Mouse (Mus musculus): ENCODE results near the gene Speer4d.
"Not testable (repeated sequence)": the region's sequence is repeated elsewhere in the genome, so short reads cannot be mapped to it uniquely, and the experiment has no call there.

Gene Speer4d

DNA sequence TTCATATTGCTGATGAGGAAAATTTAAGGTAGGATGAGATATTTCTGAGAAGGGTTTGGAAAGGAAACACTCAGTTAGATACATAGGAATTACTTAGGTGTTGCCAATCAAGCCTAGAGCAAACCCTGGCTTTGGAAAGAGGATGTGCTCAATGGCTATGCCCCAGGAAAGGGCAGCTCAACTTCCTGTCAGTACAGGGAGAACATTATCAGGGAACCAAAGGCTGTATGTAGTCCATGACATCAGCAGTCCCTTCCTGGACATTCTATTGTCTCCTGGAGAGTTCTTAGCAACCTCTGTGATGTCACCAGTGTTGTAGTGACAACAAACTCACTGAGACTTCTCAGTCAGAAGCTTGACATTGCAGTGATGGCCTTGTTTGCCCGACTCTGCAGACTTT, at the start of gene Speer4d:
Gene Speer4d (plus strand): TSS at position 301 of the 400 bp plus-strand sequence.
- not testable (repeated sequence) for DNase-seq

DNA sequence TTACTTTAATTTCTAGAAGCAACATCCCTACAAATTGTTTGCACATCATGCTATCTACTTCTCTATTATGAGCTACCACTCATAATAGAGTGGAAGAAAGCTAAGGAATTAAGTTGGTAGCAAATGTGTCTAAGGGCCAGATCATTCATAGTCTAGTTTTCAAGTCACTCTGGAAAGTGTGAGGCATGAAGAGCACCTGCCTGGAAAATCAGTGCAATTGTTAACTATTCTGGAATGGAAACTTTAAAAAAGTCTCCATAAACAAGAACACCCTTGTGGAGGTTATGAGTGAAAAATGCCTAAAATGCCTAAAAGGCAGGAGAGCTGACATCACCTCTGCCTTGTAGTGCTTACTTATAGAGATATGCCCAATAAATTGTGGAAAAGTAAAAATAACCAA, 45.1 kb upstream of the Speer4d start:
- DNase-seq = not testable (repeated sequence)

DNA sequence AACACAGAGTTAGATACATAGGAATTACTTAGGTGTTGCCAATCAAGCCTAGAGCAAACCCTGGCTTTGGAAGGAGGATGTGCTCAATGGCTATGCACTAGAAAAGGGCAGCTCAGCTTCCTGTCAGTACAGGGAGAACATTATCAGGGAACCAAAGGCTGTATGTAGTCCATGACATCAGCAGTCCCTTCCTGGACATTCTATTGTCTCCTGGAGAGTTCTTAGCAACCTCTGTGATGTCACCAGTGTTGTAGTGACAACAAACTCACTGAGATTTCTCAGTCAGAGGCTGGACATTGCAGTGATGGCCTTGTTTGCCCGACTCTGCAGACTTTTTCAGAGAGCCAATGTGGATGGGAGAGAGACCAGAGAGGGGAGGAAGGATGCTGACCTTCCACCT, 41.8 kb upstream of the Speer4d start, which contains the start of gene Gm21083:
Gene Gm21083 (plus strand): TSS at position 301 of the 400 bp plus-strand sequence.
- DNase-seq = not testable (repeated sequence)

DNA sequence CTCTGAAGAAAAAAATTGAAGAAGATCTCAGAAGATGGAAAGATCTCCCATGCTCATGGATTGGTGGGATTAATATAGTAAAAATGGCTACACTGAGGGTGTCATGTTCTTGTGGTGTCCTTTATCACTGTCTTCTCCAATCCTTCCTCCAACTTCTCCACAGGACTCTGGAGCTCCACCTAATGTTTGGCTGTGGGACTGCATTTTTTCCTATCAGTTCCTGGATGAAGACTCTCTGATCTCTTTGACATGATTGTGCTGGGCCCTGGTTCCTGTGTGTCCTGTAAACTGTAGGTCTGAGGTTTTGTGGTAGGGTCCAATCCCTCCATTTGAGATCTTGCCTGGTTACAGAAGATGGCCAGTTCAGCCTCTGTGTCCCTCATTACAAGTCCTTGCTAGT, 32.5 kb upstream of the Speer4d start:
- DNase-seq = peak; percentile 5 to 12

DNA sequence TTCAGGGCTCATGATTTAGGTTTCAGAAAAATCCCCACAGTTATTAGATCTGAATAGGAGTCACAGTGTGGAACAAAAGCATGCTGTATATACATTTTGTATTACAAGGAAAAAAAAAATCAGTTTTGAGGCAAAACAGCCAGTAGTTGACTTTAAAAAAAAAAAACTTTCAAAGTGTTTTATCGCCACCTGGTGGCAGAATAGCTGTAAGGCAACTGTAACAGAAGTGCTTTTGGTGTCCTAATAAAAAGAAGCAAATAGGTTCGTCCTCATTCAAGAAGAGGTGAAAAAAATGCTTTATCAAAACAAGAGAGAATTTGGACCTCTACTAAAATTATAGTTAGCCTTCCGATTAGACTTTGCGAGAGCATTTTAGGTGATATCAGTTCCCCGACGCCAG, 30.6 kb upstream of the Speer4d start:
- DNase-seq = not testable (repeated sequence)

DNA sequence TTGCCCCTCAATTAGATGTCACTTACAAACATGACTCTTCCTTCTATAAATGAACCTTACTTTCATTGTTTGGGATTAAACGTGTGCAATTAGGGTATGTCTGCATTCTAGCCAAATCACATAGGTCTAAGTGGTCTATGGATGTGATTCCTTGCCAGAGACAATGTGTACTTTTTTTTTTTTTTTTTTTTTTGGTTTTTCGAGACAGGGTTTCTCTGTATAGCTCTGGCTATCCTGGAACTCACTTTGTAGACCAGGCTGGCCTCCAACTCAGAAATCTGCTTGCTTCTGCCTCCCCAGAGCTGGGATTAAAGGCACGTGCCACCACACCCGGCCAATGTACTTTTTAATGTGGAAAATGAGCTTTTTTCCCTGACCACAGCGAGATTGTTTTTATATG, 28.2 kb upstream of the Speer4d start:
- not testable (repeated sequence) for DNase-seq

DNA sequence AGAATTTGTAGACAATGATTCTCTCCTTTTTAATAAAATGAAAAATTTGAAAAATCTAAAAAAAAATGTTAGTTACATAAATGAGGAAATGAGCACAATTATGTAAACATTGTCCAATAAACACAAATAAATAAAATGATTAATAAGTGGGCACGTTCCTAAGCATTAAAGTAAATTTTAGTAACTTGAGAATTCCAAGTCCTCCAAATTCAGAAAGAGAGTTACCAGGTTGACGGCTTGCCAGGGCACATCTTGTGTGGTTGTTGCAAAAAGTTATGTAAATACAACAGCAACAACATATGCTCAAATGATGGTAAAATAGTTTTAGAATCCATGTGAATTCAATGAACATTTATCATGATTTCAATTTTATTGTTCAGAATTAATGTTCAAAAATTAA, 27.3 kb upstream of the Speer4d start:
- DNase-seq = not testable (repeated sequence)

DNA sequence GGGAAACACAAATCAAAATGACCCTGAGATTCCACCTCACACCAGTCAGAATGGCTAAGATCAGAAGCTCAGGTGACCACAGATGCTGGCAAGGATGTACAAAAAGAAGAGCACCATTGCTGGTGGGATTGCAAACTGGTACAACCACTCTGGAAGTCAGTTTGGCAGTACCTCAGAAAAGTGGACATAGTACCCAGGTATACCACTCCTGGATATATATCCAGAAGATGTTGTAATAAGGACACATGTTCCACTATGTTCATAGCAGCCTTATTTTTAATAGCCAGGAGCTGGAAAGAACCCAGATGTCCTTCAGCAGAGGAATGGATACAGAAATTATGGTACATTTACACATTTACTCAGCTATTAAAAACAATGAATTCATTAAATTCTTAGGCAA, 20.0 kb upstream of the Speer4d start:
- not testable (repeated sequence) for DNase-seq

DNA sequence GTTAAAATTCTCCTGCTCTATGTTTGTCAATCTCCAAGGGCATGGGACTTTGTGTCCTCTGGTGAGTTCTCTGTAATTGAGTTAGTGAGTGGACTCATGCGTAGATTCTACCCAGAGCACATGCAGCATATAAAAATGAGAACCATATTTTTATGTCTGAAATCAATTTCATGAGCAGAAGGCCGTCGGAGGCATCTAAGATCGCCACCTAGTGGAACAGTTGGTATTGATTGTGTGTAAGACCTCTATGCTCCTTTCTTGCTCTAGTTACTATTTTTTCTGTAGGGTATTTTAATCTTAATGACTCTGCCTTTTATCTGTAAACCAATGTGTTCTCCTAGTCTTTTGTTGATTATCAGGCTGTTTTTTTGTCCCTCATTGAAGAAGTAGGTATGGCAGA, 18.5 kb upstream of the Speer4d start:
- DNase-seq = not testable (repeated sequence)

DNA sequence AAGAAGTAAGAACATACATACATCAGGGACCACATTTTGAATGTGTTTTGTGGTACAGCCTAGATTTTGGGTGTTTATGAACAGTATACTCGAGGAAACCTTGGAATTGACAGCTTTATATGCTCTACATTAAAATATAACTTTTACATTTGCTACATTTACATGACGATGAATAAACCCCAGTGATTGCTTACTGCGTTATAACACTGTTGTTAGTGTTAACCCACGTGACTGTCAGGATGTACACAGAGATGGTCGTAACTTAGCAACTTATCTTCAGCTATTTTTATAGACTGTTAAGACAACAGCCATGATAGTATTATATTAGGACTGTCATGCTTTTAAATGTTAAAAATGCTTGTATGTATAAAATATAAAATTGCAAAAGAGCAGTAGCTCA, 17.4 kb upstream of the Speer4d start:
- not testable (repeated sequence) for DNase-seq

DNA sequence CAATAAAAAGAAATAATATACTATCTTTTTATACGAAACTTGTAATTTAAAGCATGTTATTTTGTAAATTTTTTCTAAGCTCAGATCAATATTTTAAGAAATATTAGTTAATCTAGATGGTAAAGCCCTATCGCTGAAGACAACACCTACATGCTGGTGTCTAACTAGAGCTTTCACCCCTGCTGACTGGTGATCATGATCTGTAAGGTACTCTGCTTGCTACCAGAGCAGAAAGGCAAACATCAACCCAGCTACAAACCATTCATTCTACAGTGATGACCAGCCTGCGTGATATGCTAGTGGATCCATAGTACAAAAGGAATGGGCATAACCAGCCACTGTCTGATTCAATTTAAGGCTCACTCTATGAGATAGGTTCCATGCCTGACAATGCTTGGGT, 16.9 kb upstream of the Speer4d start:
- DNase-seq = not testable (repeated sequence)

DNA sequence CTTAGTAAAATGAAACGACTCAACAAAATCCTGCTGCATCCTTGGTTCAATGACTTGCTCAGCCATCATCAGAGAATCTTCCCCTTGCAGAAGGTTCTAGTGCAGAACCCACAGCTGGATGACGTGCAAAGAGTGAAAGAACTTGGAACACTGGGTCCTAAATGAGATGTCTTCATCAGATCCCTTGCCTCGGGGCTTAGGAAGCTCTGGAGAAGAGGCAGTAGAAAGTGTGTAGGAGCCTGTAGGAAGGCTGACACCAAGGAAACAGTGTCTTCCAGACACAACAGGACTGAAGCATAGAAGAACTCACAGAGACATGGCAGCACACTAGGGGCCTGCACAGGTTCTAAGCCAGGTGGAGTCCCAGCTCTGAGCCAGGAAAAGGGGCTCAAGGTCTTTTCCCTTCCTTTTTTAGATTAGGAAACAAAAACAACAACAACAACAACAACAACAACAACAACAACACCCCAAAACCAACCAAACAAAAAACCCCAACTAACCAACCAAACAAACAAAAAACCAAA, 16.4 kb upstream of the Speer4d start:
- DNase-seq = not testable (repeated sequence)

DNA sequence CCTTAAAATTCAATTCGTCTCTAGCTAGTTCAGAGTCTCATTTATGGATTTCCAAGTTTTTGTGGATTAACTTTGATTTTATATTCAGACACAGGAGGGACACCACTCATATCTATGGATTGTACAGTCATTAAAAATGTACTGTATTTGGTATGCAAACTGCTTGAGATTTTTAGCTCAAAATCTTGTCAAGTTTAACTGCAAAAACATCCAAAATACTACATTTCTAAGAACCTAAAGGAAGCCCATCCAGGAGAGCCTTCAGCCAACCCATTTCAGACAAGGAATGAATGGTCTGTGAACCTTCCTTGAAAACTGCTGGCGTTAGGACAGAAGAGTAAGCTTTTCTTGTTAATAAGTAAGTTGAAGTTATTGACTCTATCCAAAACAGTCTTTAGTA, 15.9 kb upstream of the Speer4d start:
- DNase-seq = not testable (repeated sequence)

DNA sequence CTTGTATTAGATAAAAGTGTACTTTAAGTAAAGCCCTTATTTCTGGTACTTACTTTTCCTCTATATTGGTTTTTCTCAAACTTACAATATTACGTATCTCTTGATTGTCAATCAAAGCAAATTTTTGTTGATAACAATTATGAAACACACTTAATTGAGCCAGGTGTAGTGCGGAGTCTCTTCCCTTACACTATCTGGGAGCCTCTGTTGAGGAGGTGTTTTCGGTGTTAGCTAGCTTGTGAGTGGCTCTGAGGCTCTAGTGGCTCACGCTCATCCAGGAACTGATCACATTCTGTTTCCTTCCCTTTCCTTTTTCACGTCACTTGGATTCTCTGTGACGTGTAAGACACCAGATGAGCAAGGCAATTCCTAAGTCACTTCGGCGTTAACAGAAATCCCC, 15.3 kb upstream of the Speer4d start:
- DNase-seq = not testable (repeated sequence)

DNA sequence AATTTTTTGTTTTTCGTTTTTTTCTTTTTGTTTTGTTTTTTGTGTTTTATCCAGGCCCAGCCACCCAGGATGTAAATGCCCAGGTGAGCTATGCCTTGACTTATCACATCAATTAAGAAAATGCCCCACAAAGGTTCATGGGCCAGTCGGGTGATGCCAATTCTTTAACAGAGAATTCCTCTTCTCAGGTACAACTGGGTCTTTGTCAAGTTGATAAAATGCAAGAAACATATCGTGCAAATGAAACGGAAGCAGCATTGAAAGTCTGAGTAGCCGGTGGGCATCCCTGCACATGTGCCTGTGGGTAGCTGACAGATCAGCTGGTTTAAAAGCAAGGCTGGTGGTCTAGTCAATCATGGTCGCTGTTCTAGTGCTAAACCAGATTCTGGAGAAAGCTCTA, 12.2 kb upstream of the Speer4d start:
- not testable (repeated sequence) for DNase-seq

DNA sequence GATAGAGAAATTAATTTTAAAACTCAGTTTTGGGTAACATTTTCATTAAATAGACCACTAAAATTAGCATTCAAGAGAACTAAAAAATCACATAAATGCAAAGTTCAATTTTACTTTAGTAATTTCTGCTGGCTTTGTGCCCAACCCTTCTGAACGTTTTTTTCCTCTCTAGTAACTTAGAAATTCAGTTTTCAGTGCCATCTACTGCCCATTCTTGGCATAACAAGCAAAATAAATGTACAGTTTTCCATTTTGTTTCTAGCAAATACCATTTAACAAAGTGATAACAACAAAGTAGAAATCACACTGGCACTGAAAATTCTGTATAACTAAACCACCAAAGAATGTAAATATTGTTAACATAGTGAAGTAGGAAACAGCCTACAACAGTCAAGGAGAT, 8.2 kb upstream of the Speer4d start:
- not testable (repeated sequence) for DNase-seq

DNA sequence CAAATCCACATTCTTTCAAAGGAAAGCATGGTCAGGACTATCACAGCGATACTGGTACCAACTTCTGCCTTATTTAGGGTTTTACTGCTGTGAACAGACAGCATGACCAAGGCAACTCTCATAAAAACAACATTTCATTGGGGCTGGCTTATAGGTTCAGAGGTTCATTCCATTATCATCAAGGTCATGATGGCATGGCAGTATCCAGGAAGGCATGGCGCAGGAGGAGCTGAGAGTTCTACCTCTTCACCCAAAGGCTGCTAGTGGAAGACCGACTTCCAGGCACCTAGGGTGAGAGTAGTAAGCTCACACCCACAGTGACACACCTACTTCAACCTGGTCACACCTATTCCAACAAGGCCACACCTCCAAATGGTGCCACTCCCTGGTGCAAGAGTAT, 2.7 kb upstream of the Speer4d start:
- not testable (repeated sequence) for DNase-seq

DNA sequence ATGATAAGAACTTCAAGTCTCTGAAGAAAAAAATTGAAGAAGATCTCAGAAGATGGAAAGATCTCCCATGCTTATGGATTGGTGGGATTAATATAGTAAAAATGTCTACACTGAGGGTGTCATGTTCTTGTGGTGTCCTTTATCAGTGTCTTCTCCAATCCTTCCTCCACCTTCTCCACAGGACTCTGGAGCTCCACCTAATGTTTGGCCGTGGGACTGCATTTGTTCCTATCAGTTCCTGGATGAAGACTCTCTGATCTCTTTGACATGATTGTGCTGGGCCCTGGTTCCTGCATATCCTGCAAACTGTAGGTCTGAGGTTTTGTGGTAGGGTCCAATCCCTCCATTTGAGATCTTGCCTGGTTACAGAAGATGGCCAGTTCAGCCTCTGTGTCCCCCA, 9.3 kb downstream of the Speer4d start:
- DNase-seq = peak in 1 of 2 experiments; percentile 20

DNA sequence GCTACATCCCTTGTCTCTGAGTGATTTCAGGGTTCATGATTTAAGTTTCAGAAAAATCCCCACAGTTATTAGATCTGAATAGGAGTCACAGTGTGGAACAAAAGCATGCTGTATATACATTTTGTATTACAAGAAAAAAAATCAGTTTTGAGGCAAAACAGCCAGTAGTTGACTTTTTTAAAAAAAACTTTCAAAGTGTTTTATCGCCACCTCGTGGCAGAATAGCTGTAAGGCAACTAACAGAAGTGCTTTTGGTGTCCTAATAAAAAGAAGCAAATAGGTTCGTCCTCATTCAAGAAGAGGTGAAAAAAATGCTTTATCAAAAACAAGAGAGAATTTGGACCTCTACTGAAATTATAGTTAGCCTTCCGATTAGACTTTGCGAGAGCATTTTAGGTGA, 11.2 kb downstream of the Speer4d start:
- DNase-seq = not testable (repeated sequence)

DNA sequence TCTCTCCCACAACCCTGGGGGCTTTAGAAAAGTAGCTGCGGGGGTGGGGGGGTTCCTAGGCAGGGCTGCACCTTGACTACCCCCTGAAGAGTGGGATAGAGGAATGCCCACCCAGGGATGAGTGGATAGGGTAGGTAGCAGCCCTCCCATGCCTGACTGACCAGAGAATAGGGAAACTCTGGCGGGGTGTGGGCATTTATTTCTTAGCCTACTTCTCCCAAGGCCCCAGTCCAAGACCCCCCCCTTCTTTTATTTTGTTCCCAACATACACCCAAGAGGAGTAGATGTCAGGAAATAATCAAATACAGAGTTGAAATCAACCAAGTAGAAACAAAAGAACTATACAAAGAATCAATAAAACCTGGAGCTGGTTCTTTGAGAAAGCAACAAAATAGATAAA, 18.8 kb downstream of the Speer4d start:
- not testable (repeated sequence) for DNase-seq

DNA sequence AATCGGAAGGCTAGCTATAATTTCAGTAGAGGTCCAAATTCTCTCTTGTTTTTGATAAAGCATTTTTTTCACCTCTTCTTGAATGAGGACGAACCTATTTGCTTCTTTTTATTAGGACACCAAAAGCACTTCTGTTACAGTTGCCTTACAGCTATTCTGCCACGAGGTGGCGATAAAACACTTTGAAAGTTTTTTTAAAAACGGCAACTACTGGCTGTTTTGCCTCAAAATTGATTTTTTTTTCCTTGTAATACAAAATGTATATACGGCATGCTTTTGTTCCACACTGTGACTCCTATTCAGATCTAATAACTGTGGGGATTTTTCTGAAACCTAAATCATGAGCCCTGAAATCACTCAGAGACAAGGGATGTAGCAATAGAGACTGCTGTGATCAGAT, 26.8 kb downstream of the Speer4d start:
- DNase-seq = not testable (repeated sequence)

DNA sequence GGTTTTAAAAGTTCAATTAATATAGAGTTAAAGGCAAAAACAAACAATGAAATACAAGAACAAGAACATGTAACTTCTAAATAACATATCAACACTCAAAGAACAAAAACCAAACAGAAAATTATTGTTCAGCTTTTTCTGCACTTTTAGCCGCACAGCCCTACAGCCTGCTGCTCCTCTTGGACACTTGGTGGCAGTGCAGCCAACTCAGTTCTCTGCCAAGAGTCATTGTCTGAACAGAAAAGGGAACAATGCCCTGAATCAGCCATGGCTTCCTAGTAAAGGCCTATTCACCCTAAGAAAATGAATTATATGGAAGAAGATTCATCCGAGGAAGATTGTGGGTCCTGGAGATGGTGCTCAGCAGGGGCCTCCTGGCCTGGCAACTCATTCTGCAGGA, 33.5 kb downstream of the Speer4d start:
- DNase-seq = not testable (repeated sequence)

DNA sequence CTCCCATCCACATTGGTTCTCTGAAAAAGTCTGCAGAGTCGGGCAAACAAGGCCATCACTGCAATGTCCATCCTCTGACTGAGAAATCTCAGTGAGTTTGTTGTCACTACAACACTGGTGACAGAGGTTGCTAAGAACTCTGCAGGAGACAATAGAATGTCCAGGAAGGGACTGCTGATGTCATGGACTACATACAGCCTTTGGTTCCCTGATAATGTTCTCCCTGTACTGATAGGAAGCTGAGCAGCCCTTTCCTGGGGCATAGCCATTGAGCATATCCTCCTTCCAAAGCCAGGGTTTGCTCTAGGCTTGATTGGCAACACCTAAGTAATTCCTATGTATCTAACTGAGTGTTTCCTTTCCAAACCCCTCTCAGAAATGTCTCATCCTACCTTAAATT, 38.1 kb downstream of the Speer4d start, which contains the start of gene 4930572O03Rik:
Gene 4930572O03Rik (minus strand): TSS at position 101 of the 400 bp plus-strand sequence.
- DNase-seq = not testable (repeated sequence)

DNA sequence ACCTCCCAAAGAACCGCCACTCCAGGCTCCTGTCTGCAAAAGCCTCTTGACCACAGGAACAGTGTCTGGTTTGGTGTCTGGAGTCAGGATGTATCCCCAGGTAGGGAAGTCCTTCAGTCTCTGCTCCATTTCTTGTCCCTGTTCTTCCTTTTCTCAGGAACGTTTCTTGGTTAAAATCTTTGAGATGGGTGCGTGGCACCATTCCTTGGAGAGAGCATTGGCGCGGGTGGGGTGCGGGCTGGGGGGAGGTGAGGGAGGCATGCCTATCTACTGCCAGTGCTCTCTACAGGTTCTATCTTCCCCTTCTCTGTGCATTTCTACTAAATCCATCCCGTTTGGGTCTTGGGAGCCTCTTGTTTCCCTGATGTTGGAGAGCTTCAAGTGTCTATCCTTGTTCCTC, 45.0 kb downstream of the Speer4d start:
- not testable (repeated sequence) for DNase-seq

DNA sequence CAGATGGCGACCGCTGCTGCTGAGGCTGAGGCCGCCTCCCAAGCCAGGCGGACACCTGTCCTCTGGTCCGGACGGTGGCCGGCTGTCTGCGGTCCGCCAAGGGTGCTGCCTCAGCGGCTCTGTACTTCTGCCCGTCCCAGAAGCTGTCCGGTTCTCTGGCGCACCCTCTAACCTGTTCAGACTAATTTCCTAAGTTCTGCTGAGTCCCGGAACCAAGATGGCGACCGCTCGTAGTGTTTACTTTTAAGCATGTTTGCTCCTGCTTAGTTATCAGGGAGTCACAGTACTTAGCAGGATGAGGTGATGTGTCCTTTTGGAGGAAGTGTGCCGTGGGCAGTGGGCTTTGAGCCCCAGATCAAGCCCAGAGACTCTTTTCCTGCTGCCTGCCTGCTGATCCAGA, 51.9 kb downstream of the Speer4d start:
- DNase-seq = not testable (repeated sequence)
